Mouse (Mus musculus) ES-E14 (cell line): ENCODE data around the gene Myo15b.

Source experiments
- MAFK ChIP-seq: IDR thresholded peaks from 2 replicates; pipeline ENCODE4 v1.6.1; 2014; ENCODE audit warnings: mild to moderate bottlenecking, low read depth, low read length, inconsistent platforms; ENCODE audit not compliant: insufficient read depth
- ZNF384 ChIP-seq: IDR thresholded peaks from 2 replicates; pipeline ENCODE4 v1.6.1; 2012; ENCODE audit warnings: low read depth, low read length, inconsistent platforms

- TF ChIP-seq ZNF384 = no peak
- TF ChIP-seq MAFK = no peak
These were observed 83.8 kb downstream of the Myo15b start for GRCm38 (mm10) chr11:115941980-115942379.
